Mouse (Mus musculus): ENCODE results near the gene Olfr1009.
"Not testable (repeated sequence)": the region's sequence is repeated elsewhere in the genome, so short reads cannot be mapped to it uniquely, and the experiment has no call there.

Gene Olfr1009

GRCm38 (mm10) chr2:85715119-85715518 lies at the start of gene Olfr1009:
Gene Olfr1009 (plus strand): TSS chr2:85715419.
- DNase-seq (ENCODE audit: low spot score in 2 of 2): no peak

GRCm38 (mm10) chr2:85678667-85679066 lies 36.6 kb upstream of the Olfr1009 start, which contains the start of gene Olfr1006:
Gene Olfr1006 (minus strand): TSS chr2:85678767.
- no peak for DNase-seq (ENCODE audit: low spot score in 2 of 2)

- DNase-seq (ENCODE audit: low spot score in 2 of 2): no peak
Measured at GRCm38 (mm10) chr2:85689131-85689530, 26.1 kb upstream of the Olfr1009 start, which contains the start of gene Olfr1008. Gene Olfr1008 (plus strand): TSS chr2:85689431.

- not testable (repeated sequence) for DNase-seq (ENCODE audit: low spot score in 2 of 2)
Measured at GRCm38 (mm10) chr2:85710680-85711079, 4.5 kb upstream of the Olfr1009 start.

GRCm38 (mm10) chr2:85711159-85711558 lies 4.1 kb upstream of the Olfr1009 start:
- no peak for DNase-seq (ENCODE audit: low spot score in 2 of 2)

GRCm38 (mm10) chr2:85725793-85726192 lies 10.6 kb downstream of the Olfr1009 start:
- no peak for DNase-seq (ENCODE audit: low spot score in 2 of 2)

GRCm38 (mm10) chr2:85753822-85754221 lies 38.6 kb downstream of the Olfr1009 start:
- DNase-seq (ENCODE audit: low spot score in 2 of 2): no peak

- DNase-seq (ENCODE audit: low spot score in 2 of 2): no peak
Measured at GRCm38 (mm10) chr2:85762666-85763065, 47.4 kb downstream of the Olfr1009 start, which contains the start of gene Olfr1012. Gene Olfr1012 (minus strand): TSS chr2:85762766.

GRCm38 (mm10) chr2:85766798-85767197 lies 51.6 kb downstream of the Olfr1009 start, which contains the start of gene Olfr1013:
Gene Olfr1013 (plus strand): TSS chr2:85767098.
- no peak for DNase-seq (ENCODE audit: low spot score in 2 of 2)

- DNase-seq (ENCODE audit: low spot score in 2 of 2): no peak
Measured at GRCm38 (mm10) chr2:85772413-85772812, 57.2 kb downstream of the Olfr1009 start, which contains the start of gene Olfr1014. Gene Olfr1014 (plus strand): TSS chr2:85772713.

Data from spleen, postnatal 10 days (tissue).